Mouse (Mus musculus) brown adipose tissue, adult 24 weeks (tissue): ENCODE measurements at regions not wholly inside any gene's neighbourhood (a gene's known extent, or its start where the extent isn't known, plus 50 kb on each side); places are given as distances from the start of the nearest gene placed in this dataset.

Source experiments
- H3K27ac ChIP-seq: fragments of 200-500 bp; replicated peaks from 2 replicates; pipeline ENCODE4 v1.5.1; 2012; ENCODE audit warnings: low read depth, mild to moderate bottlenecking, low read length
- H3K4me1 ChIP-seq: fragments of 200-500 bp; 2 replicates; pipeline ENCODE4 v1.6.1; 2012; ENCODE audit warnings: low read length, mixed read lengths; ENCODE audit not compliant: control insufficient read depth, insufficient read depth, insufficient read length
- H3K4me3 ChIP-seq: fragments of 200-500 bp; 2 replicates; pipeline ENCODE4 v1.5.1; 2012; ENCODE audit warnings: low read depth, mild to moderate bottlenecking, low read length, moderate library complexity; ENCODE audit not compliant: insufficient read depth

DNA sequence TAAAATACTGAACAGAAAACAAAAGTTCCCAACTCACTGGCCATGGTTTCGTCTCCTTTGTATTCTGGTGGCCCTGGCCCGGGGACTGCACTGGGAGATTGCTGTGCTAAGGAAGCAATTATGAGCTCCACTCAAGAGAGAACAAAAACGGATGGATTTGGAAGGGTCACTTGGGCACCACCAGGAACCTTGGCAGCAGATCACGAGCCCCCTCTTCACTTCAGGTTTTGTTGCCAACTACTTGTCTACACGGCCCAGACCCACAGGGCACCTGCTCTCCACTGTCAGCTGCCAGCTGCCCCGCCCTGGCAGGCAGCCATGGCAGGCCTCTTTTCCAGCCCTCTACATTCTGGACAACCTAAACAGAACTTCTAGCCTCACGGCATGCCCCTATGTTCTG, 199.8 kb upstream of the Klf14 start:
- no peak overlapping the region for H3K27ac ChIP-seq
- no peak overlapping the region for H3K4me3 ChIP-seq

DNA sequence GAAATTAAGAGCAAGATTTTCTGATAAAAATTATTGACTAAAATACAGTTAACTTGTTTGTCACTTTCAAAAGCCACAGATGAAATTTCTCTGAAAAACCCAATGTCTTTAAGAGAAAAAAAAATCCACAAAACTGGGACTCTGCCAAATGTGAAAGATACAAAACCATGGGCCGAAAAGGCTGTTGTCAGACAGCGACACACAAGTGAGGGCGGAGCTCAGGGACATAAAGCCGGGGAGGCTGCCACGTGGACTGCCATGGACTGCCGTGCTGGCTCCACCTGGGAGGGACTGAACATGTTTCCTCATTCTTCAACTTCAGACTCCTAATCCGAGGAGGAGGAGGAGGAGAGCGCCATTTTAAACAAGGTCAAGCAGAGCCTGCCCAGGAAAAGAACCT, 200.4 kb upstream of the Klf14 start:
- H3K27ac ChIP-seq, result peak overlapping the region; percentile 19; the same call in 1 of the 2 replicates
- H3K4me3 ChIP-seq, result no peak overlapping the region
- H3K4me1 ChIP-seq, result peaks cover 18% of the 10 kb centered on the region

More for the DNA sequence above, 199.8 kb upstream of the Klf14 start:
- H3K4me1 ChIP-seq, result peaks cover 18% of the 10 kb centered on the region

DNA sequence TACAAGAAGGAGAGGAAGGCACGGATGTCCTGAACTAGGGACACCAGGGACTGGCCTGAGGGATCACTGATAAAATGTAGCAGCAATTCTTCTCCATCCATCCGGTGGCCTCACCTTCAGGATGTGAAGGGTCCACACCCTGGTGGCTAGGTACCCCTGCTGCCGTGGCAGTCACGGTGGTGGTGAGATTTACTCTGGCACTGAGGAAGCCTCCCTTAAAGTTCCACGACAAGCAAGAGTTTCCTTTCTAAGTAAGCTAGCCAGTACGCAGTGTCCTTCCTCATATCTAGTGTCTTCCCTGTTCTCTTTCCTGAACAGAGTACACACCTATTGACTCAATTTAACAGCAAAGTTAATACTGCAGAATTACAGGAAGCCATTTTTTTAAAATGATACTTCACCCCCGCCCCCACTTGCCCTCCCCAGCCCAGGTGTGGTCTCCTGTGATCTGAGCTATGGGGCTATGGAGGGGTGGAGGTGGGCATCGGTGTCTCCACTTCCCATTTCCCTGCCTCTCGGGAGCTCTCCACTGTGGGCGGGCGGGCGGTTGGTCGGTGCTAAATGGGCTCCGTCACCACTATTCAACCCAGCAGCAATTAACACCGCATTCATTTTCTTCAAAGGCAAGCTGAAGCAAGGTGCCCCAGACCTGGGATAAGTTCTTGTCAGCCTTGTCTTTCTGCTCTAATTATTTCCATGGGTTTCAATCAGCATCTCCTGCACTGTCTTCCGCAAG, 201.2 kb upstream of the Klf14 start:
- 0 out of 2 replicates have a peak overlapping the region, but pooled peaks have one; percentile 13 for H3K27ac ChIP-seq
- H3K4me3 ChIP-seq, result no peak overlapping the region
- peaks cover 18% of the 10 kb centered on the region for H3K4me1 ChIP-seq

DNA sequence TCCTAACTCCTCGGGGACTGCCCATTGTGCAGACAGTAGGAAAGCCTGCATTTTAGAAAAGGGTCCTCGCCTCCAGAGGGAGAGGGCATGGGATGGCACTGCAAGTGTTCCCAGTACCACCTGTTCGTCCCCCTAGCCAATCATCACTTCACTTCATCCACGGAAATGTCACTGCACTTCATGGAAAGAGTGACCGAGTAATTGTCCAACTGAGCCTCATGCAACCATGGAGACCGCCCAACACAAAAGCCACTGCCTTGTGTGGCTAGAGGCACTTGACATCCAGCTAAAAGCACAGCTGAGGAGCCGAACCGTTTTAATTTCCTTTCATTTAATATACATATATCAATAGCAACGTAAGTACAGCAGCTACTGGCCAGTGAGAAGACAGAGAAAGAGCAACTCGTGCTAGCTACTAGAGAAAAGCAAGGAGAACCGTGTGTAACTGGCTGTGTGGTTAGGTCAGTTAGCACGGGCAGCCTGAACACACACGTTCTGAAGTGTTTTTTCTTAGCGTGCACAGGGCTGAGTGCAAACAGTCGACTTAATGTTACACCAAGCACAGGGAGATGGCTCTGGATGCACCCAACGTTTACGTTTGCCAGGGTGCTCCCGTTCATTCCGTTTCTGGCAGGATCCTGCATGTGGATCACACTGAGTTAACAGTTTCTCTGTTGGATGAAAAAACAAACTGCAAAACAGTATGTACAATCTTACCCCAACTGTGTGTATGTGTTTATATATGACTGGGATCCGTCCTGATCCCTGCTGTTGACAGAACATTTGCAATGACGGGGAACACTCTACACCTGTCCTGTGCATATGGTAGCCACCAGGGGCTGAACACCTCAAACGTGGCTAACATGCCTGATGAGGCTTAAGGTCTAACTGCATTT, 202.8 kb upstream of the Klf14 start:
- Histone ChIP-seq H3K4me3 (no peak overlapping the region), H3K4me1 (peaks cover 18% of the 10 kb centered on the region), H3K27ac (no peak overlapping the region)

DNA sequence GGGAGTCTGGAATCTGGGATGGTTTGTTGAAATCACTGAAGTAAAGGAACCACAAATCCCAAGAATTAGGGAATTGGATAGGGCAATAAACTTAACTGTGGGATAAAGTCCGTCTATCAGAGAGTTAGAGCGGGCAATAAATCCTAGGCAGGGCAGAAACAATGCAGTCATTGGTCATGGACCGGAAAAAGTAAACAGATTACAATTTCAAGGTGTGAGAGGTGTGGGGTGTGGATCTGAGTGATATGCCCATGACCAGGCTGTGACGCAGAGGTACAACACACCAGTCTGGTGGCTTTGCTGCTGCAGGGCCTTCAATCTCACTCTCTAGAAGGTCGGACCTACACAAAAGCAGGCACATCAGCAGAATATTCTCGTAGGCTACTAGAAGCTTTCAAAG, 206.1 kb upstream of the Klf14 start:
- no peak overlapping the region for H3K4me3 ChIP-seq

DNA sequence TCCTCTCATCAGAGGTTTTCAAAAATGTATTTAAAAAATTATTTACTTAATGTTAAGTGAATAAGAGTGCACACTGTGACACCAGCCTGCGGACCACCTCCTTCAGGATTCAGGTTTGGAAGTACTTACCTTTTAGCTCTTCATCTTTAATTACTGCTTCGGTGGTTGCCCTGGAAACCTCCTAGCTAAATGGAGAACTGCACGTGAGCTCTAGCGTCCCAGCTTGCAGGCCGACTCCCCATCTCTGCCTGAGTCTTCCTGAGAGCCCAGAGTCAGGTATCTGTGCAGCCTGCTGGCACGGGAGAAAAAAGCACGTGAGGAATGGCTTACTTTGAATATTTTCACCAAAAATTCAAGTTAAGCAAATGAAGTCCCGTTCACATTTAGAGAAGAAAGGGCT, 207.5 kb upstream of the Klf14 start:
- Histone ChIP-seq H3K27ac (no peak overlapping the region), H3K4me1 (peaks cover 10% of the 10 kb centered on the region), H3K4me3 (no peak overlapping the region)

More for the DNA sequence above, 206.1 kb upstream of the Klf14 start:
- Histone ChIP-seq H3K4me1 (peaks cover 5% of the 10 kb centered on the region), H3K27ac (no peak overlapping the region)

DNA sequence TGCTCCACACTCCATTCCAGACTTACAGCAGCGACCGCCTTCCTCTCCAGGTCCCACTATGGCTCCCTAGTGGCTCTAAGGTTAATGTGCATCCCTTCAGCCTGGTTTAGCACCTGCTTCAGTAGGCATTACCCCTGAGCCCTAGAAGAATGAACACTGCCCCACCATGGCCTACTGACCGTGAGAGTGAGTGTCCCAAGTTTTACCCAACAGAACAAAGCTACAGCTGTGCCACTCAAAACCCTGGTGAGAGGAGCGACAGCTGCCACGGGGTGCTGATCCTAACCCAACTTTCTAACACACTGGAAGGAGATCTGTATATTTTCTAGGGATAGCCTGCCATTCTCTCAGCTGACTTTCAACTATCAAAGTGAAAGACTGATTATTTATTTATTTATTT, 208.9 kb upstream of the Klf14 start:
- H3K27ac ChIP-seq, result no peak overlapping the region
- no peak overlapping the region for H3K4me3 ChIP-seq

DNA sequence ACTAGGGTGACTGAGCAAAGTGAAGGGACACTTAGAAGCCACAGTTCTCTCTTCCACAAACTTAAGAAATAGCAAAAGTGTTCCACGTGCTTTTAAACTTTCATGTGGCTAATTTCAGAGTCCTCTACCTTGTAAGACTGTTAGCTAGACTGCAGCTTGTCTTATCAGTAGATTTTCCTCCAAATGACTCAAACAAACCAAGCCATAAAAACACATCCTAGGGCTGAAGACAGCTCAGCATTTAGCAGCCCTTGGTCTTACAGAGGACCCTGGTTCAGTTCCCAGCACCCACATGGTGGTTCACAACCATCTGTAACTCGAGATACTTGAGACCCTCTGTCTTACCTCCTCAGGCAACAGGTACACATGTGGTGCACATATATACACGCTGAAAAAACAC, 209.9 kb upstream of the Klf14 start:
- peaks cover 13% of the 10 kb centered on the region for H3K4me1 ChIP-seq
- H3K4me3 ChIP-seq, result no peak overlapping the region
- H3K27ac ChIP-seq, result no peak overlapping the region

More for the DNA sequence above, 208.9 kb upstream of the Klf14 start:
- peaks cover 13% of the 10 kb centered on the region for H3K4me1 ChIP-seq

DNA sequence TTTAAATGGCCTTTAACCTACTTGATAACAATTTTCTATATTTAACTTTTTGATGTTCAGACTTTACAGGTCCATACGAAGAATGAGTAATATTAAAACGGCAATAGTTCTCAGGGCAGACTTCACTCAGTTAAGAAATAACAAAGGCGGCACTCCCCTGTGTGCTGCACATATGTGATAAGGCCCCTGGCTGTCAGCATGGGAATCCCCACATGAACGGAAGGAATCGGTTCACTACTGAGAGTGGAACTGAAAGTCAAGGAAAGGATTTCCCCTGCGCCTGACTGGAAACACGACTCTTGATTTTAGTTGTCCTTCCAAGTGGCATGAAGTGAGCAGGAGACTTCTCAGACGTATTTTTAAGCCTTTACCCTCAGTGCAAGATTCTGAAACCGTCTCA, 210.5 kb upstream of the Klf14 start:
- Histone ChIP-seq H3K4me1 (peaks cover 13% of the 10 kb centered on the region), H3K27ac (peak overlapping the region; percentile 13; the same call in 1 of the 2 replicates), H3K4me3 (no peak overlapping the region)

DNA sequence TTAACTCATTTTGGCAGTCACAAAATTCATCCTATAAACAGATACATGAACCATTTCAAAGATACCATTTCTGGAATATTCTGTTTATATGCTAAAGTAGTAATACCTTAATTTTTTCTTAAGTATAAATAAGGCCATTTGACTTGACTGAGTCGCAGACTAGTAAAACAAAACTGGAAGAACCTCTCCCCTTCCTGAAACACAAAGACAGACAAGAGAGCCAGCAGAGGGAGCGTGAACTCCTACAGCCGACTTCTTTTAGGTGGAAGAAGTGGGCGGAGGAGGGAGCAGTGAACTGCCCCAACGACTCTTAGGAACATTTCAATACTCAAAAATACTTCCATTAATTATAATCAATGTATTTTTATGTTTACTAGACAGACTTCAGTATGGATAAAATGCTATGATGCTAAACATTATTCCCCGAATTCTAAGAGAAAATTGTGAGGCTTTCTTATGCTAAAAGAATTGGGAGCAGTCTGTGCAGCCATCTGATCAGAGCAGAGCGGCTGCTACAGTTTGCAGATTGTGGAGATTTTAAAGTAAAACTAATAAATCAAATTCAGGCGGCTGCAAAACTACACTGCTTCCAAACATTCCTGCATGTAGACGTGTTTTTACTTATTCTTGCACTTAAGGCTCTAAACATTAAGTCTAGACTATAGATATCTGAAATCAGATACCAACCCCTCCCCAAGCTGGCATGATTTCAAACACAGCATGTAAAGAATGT, 211.2 kb upstream of the Klf14 start:
- H3K4me3 ChIP-seq, result no peak overlapping the region
- peak overlapping the region; percentile 13; the same call in 1 of the 2 replicates for H3K27ac ChIP-seq
- peaks cover 13% of the 10 kb centered on the region for H3K4me1 ChIP-seq

DNA sequence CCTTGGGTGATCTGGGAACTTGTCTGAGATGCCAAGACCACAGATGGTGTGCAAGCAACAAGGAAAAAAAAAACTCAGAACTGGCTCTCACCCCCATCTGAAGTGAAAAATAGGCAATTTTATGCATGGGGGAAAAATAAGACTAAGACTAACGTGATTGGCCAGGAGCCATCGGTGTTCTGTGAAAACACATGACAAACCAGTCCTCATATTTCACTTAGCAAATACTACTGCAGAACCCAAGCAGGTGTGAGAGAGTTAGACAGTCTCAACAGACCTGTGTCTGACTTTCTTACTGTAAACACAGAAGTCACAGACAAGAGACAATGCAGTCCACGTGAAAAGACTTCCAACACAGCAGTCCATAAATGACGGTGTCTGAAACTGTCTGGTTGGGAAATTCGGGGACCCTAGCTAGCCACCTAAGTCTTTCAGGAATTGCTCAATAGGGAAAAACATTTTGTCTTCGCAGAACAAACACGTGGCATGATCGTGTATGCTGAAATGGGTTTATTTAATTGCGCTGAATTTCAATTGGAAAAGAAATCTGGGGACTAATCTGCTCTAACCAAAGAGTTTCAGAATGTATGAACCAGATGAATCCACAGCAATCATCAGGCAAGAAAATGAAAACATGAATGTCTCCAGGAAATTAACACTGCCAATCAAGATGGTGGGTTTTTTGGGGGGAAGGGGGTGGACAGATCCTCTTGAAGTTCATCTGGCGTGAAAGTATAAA, 213.1 kb upstream of the Klf14 start:
- Histone ChIP-seq H3K4me1 (peaks cover 17% of the 10 kb centered on the region), H3K27ac (no peak overlapping the region), H3K4me3 (no peak overlapping the region)

DNA sequence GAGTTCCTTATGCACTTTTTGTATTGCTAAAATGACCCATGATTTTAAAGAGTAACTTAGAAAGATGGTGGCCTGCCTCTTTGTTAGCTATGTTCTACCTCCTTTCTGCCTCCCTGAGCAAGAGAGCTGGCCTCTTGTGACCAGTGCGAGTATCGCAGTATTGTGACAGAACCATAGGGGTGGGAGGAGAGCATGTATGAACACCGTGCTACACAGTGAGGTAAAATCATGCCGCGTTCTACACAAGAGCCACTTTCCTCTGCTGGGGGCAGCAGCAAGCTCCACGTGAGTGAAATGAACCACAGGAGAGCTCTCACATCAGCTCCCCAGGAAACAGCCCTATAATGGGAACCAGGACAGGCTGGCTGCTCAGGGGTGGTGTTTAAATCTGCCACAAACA, 216.9 kb upstream of the Klf14 start:
- no peak overlapping the region for H3K27ac ChIP-seq
- H3K4me3 ChIP-seq, result no peak overlapping the region
- peaks cover 16% of the 10 kb centered on the region for H3K4me1 ChIP-seq

DNA sequence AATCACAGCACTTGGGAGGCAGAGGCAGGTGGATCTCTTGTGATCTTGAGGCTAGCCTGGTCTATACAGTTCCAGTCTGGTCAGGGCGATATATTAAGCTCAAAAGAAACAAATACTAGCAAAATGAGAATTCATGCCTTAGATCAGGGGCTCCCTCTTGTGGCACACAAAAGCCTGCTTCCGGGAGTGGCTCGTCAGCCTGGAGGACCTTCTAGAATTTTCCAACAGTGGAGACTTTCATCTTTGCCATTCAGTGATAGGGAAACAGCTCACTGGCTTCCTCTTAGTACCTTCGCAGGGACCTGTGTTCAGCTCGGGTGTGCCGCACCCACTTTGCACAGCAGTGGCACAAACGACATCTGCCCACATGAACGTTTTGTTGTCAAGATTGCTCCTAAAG, 217.5 kb upstream of the Klf14 start:
- Histone ChIP-seq H3K4me3 (no peak overlapping the region), H3K27ac (0 out of 2 replicates have a peak overlapping the region, but pooled peaks have one; percentile 35), H3K4me1 (peaks cover 10% of the 10 kb centered on the region)

DNA sequence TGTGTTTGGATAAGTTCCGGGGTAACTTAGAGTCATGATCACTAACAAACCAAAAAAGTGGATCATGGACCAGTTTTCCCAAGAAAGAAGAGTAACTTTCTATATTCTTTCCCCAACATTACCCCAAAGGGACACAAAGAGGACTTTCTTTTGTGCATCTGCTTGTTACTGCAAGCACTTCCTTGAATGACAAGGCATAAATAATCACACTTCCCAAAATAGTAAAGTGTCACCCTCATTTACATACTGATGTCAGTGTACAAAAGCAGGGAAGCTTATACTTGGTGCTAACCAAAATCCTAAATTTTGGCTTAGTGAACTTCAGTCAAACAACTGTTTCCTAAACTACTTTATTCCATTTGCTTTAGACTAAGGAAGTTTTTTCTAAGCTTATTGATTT, 218.0 kb upstream of the Klf14 start:
- H3K27ac ChIP-seq, result 0 out of 2 replicates have a peak overlapping the region, but pooled peaks have one; percentile 35
- peaks cover 10% of the 10 kb centered on the region for H3K4me1 ChIP-seq
- H3K4me3 ChIP-seq, result no peak overlapping the region
